In the genomic region with DNA sequence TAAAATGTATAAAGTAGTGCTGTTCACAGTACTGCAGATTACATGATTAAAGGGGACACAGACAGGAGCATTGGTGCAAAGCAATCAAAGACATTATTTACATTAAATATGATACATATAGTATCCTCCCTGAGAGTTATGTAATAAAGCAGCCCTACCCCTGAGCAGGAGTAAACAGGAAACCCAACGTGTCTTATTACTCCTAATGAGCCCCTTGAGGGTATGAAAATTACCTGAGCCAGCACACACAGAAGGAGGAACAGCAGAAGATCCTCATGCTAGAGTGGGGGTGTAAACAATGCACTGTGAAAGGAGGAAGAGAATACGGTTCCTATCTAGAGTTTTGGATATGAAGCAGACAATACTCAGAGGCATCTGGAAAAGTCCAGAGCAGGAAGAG, we compare ENCODE assay signal across 25 mouse cellular contexts.
DNase-seq lines count a peak whose midpoint lies in the region; ATAC-seq lines count a peak whose summit lies in the region.
"Had no signal": no experiment of that assay in that cellular context is flagged by ENCODE, and none has a peak within 500 bp of the region (broad histone marks: within the 10 kb centered on the region; RNA-seq: fewer than 3 reads in every experiment).

No protein-coding gene starts in this region.

- H3K9me3 ChIP-seq in embryonic facial prominence, embryonic 14.5 days (ENCODE audit: control insufficient read depth, low read length) = no peaks in the 10 kb centered on the region
- no peaks in the 10 kb centered on the region for H3K9me3 ChIP-seq in embryonic facial prominence, embryonic 10.5 days
- no peaks in the 10 kb centered on the region for H3K9me3 ChIP-seq in neural tube, embryonic 14.5 days (ENCODE audit: control insufficient read depth, low read length)
- H3K9me3 ChIP-seq: embryonic facial prominence, embryonic 13.5 days; forebrain, embryonic 10.5 days; forebrain, embryonic 12.5 days had no signal

- peak; percentile 90; the same call in 1 of the 2 replicates for ATAC-seq in embryonic facial prominence, embryonic 14.5 days (ENCODE audit: low read depth)
- peak; percentile 51; the same call in 1 of the 2 replicates for ATAC-seq in neural tube, embryonic 14.5 days (ENCODE audit: low read depth)
- ATAC-seq: activated CD4-positive, CD25-positive, alpha-beta regulatory T cell, adult 4 months; CD4-positive, CD25-positive, alpha-beta regulatory T cell, adult 4 months; forebrain, embryonic 14.5 days; forebrain, embryonic 16.5 days; Patski had no signal

- H3K4me3 ChIP-seq in embryonic facial prominence, embryonic 14.5 days (ENCODE audit: low read depth, low read length) = no peak overlapping the region
- no peak overlapping the region for H3K4me3 ChIP-seq in embryonic facial prominence, embryonic 10.5 days
- H3K4me3 ChIP-seq in neural tube, embryonic 14.5 days (ENCODE audit: low read depth, low read length) = no peak overlapping the region
- H3K4me3 ChIP-seq: embryonic facial prominence, embryonic 13.5 days; erythroblast, embryonic 14.5 days; forebrain, embryonic 10.5 days; forebrain, embryonic 12.5 days had no signal

- no peak overlapping the region for H3K9ac ChIP-seq in embryonic facial prominence, embryonic 14.5 days (ENCODE audit: low read depth, low read length)
- H3K9ac ChIP-seq in neural tube, embryonic 14.5 days (replicated peaks; ENCODE audit: low read depth, low read length) = no peak overlapping the region
- H3K9ac ChIP-seq: embryonic facial prominence, embryonic 13.5 days; forebrain, embryonic 12.5 days had no signal

- H3K4me1 ChIP-seq in embryonic facial prominence, embryonic 14.5 days (ENCODE audit: control insufficient read depth, insufficient read depth, low read length) = no peaks in the 10 kb centered on the region
- H3K4me1 ChIP-seq in embryonic facial prominence, embryonic 10.5 days = 0 out of 2 replicates have a peak, but pooled peaks cover 5% of the 10 kb centered on the region
- no peaks in the 10 kb centered on the region for H3K4me1 ChIP-seq in neural tube, embryonic 14.5 days (ENCODE audit: control insufficient read depth, insufficient read depth, low read length)
- H3K4me1 ChIP-seq: embryonic facial prominence, embryonic 13.5 days; forebrain, embryonic 12.5 days had no signal

- H3K27me3 ChIP-seq in embryonic facial prominence, embryonic 14.5 days (replicated peaks; ENCODE audit: control insufficient read depth, insufficient read depth, low read length) = no peaks in the 10 kb centered on the region
- H3K27me3 ChIP-seq in embryonic facial prominence, embryonic 10.5 days (replicated peaks; ENCODE audit: low read depth, poor library complexity, severe bottlenecking) = no peaks in the 10 kb centered on the region
- H3K27me3 ChIP-seq in neural tube, embryonic 14.5 days (ENCODE audit: control insufficient read depth, insufficient read depth, low read length) = no peaks in the 10 kb centered on the region
- H3K27me3 ChIP-seq: CH12.LX; embryonic facial prominence, embryonic 13.5 days; forebrain, embryonic 12.5 days; Patski had no signal

- no peaks in the 10 kb centered on the region for H3K36me3 ChIP-seq in embryonic facial prominence, embryonic 14.5 days (ENCODE audit: control insufficient read depth, insufficient read depth, low read length)
- H3K36me3 ChIP-seq in embryonic facial prominence, embryonic 10.5 days (replicated peaks) = no peaks in the 10 kb centered on the region
- no peaks in the 10 kb centered on the region for H3K36me3 ChIP-seq in neural tube, embryonic 14.5 days (ENCODE audit: control insufficient read depth, insufficient read depth, low read length)
- H3K36me3 ChIP-seq: embryonic facial prominence, embryonic 13.5 days; forebrain, embryonic 10.5 days; forebrain, embryonic 12.5 days; G1E had no signal

- no peak overlapping the region for H3K4me2 ChIP-seq in embryonic facial prominence, embryonic 14.5 days (ENCODE audit: low read depth, low read length)
- H3K4me2 ChIP-seq in neural tube, embryonic 14.5 days (ENCODE audit: low read depth, low read length) = no peak overlapping the region
- H3K4me2 ChIP-seq: embryonic facial prominence, embryonic 13.5 days; forebrain, embryonic 12.5 days had no signal

- H3K27ac ChIP-seq in embryonic facial prominence, embryonic 14.5 days (replicated peaks; ENCODE audit: low read depth, low read length) = no peak overlapping the region
- H3K27ac ChIP-seq in embryonic facial prominence, embryonic 10.5 days (replicated peaks) = no peak overlapping the region
- no peak overlapping the region for H3K27ac ChIP-seq in neural tube, embryonic 14.5 days (ENCODE audit: low read depth, low read length)
- H3K27ac ChIP-seq: embryonic facial prominence, embryonic 13.5 days; forebrain, embryonic 10.5 days; forebrain, embryonic 12.5 days had no signal

- WGBS in embryonic facial prominence, embryonic 14.5 days = 45% methylated on average over 2 of the region's 2 CpGs
- WGBS in embryonic facial prominence, embryonic 10.5 days = 55% methylated on average over 2 of the region's 2 CpGs
- 58% methylated on average over 2 of the region's 2 CpGs for WGBS in neural tube, embryonic 14.5 days

- peak; percentile 33 for DNase-seq in embryonic facial prominence, embryonic 14.5 days (ENCODE audit: low spot score)
- DNase-seq in embryonic facial prominence, embryonic 10.5 days (ENCODE audit: low spot score) = no peak
- no peak for DNase-seq in neural tube, embryonic 10.5 days (ENCODE audit: extremely low spot score, low spot score)
- no peak for DNase-seq in urinary bladder, adult 18-20 months (ENCODE audit: low spot score in 2 of 2)
- DNase-seq: adrenal gland, adult 8-10 months; adrenal gland, postnatal 14 days; adrenal gland, postnatal 36 days; B cell, adult 2 months; cerebellum, adult 11-12 months; cerebellum, adult 2 months; cerebellum, adult 9-10 months; cerebellum, postnatal 10 days; cerebellum, postnatal 25 days had no signal
